Mouse (Mus musculus) midbrain, embryonic 13.5 days (tissue): ENCODE data around the gene Tsn. TPM values are rescaled to one million over a fixed set of nuclear protein-coding genes. Genes with fewer than 3 reads are reported as not detected.

Experiments
- ATAC-seq: fragments of 200-750 bp; cut with Nextera tagmentation; 2 replicates; pipeline ENCODE4 v1.8.0; 2017; ENCODE audit warnings: mild to moderate bottlenecking, moderate TSS enrichment, moderate library complexity
- H3K27ac ChIP-seq: fragments of 300-500 bp; sonication (generic); 2 replicates; pipeline ENCODE4 v1.5.1; 2015; ENCODE audit warnings: inconsistent platforms, mild to moderate bottlenecking, moderate library complexity
- H3K27me3 ChIP-seq: fragments of 300-500 bp; sonication (generic); 2 replicates; pipeline ENCODE4 v1.6.1; 2015; ENCODE audit warnings: mild to moderate bottlenecking, inconsistent platforms
- H3K36me3 ChIP-seq: fragments of 300-500 bp; sonication (generic); 2 replicates; pipeline ENCODE4 v1.6.1; 2015; ENCODE audit warnings: mild to moderate bottlenecking, inconsistent platforms
- H3K4me1 ChIP-seq: fragments of 300-500 bp; sonication (generic); replicated peaks from 2 replicates; pipeline ENCODE4 v1.6.1; 2015; ENCODE audit warnings: inconsistent platforms
- H3K4me2 ChIP-seq: fragments of 300-500 bp; sonication (generic); replicated peaks from 2 replicates; pipeline ENCODE4 v1.6.1; 2015; ENCODE audit warnings: moderate library complexity, mild to moderate bottlenecking, inconsistent platforms
- H3K4me3 ChIP-seq: fragments of 300-500 bp; sonication (generic); replicated peaks from 2 replicates; pipeline ENCODE4 v1.5.1; 2015; ENCODE audit warnings: mild to moderate bottlenecking, inconsistent platforms
- H3K9ac ChIP-seq: fragments of 300-500 bp; sonication (generic); replicated peaks from 2 replicates; pipeline ENCODE4 v1.6.1; 2015; ENCODE audit warnings: mild to moderate bottlenecking, inconsistent platforms
- H3K9me3 ChIP-seq: fragments of 300-500 bp; sonication (generic); 2 replicates; pipeline ENCODE4 v1.6.1; 2016; ENCODE audit warnings: mild to moderate bottlenecking, inconsistent platforms
- WGBS: fragments of 180-500 bp; shearing (Covaris S2); methylation state at CpG from one replicate; pipeline ENCODE4 v1.1.7; 2015; 5-methylcytosine and 5-hydroxymethylcytosine counted together
- polyA plus RNA-seq: library from polyadenylated mRNA; unstranded; fragments of >200 nt; fragmentation: Nextera tagmentation; extraction: Ambion mirVana; gene quantifications from 2 replicates; pipeline ENCODE4 v1.2.1, GENCODE M21; 2015

Gene Tsn
- polyA plus RNA-seq: 441 and 488 TPM in 2 replicates

- ATAC-seq: peak; percentile 35
- Histone ChIP-seq H3K36me3 (peaks cover 7% of the 10 kb centered on the region), H3K4me2 (peak within 1 kb of the TSS; percentile 63), H3K27ac (peak within 1 kb of the TSS; percentile 91), H3K9me3 (no peaks in the 10 kb centered on the region), H3K4me1 (peaks cover 8% of the 10 kb centered on the region), H3K4me3 (peak within 1 kb of the TSS; percentile 80), H3K9ac (peak within 1 kb of the TSS; percentile 82), H3K27me3 (no peaks in the 10 kb centered on the region)
- 59% methylated on average over 12 of the region's 12 CpGs for WGBS
Measured at GRCm38 (mm10) chr1:118311622-118312326, at the start of gene Tsn. Gene Tsn, minus strand, starts transcription at chr1:118311739.

GRCm38 (mm10) chr1:118359071-118359761 is 47.7 kb upstream of the Tsn start:
- Histone ChIP-seq H3K9ac (no peak overlapping the region), H3K4me1 (no peaks in the 10 kb centered on the region), H3K9me3 (no peaks in the 10 kb centered on the region), H3K27ac (no peak overlapping the region), H3K27me3 (no peaks in the 10 kb centered on the region), H3K4me2 (no peak overlapping the region), H3K36me3 (no peaks in the 10 kb centered on the region), H3K4me3 (no peak overlapping the region)
- 68% methylated on average over 6 of the region's 6 CpGs for WGBS
- no peak for ATAC-seq

GRCm38 (mm10) chr1:118349922-118350321 is 38.4 kb upstream of the Tsn start:
- Histone ChIP-seq H3K27me3 (no peaks in the 10 kb centered on the region), H3K4me3 (no peak overlapping the region), H3K4me1 (no peaks in the 10 kb centered on the region), H3K4me2 (no peak overlapping the region), H3K9me3 (no peaks in the 10 kb centered on the region), H3K9ac (no peak overlapping the region), H3K36me3 (no peaks in the 10 kb centered on the region), H3K27ac (no peak overlapping the region)
- 84% methylated on average over 3 of the region's 3 CpGs for WGBS
- ATAC-seq: no peak

GRCm38 (mm10) chr1:118343649-118344435 is 32.3 kb upstream of the Tsn start:
- Histone ChIP-seq H3K27me3 (no peaks in the 10 kb centered on the region), H3K4me3 (no peak overlapping the region), H3K4me1 (0 out of 2 replicates have a peak, but pooled peaks cover 4% of the 10 kb centered on the region), H3K9ac (no peak overlapping the region), H3K36me3 (no peaks in the 10 kb centered on the region), H3K4me2 (no peak overlapping the region), H3K9me3 (no peaks in the 10 kb centered on the region), H3K27ac (no peak overlapping the region)
- WGBS: 40% methylated on average over 6 of the region's 6 CpGs
- ATAC-seq: no peak

- ATAC-seq: no peak
- Histone ChIP-seq H3K27me3 (no peaks in the 10 kb centered on the region), H3K36me3 (peaks cover 34% of the 10 kb centered on the region), H3K9me3 (no peaks in the 10 kb centered on the region), H3K9ac (no peak overlapping the region), H3K4me1 (no peaks in the 10 kb centered on the region), H3K27ac (no peak overlapping the region), H3K4me2 (no peak overlapping the region), H3K4me3 (no peak overlapping the region)
- 88% methylated on average over 5 of the region's 5 CpGs for WGBS
Measured at GRCm38 (mm10) chr1:118337921-118338320, 26.4 kb upstream of the Tsn start.

- no peak overlapping the region for H3K27ac ChIP-seq
- no peak overlapping the region for H3K4me2 ChIP-seq
- H3K4me3 ChIP-seq: no peak overlapping the region
- H3K9ac ChIP-seq: no peak overlapping the region
- H3K36me3 ChIP-seq: peaks cover 54% of the 10 kb centered on the region
- no peaks in the 10 kb centered on the region for H3K4me1 ChIP-seq
- ATAC-seq: no peak
- H3K9me3 ChIP-seq: no peaks in the 10 kb centered on the region
- no peaks in the 10 kb centered on the region for H3K27me3 ChIP-seq
Measured at GRCm38 (mm10) chr1:118335847-118336246, 24.3 kb upstream of the Tsn start.

- no peak for ATAC-seq
- H3K4me1 ChIP-seq: no peaks in the 10 kb centered on the region
- no peak overlapping the region for H3K4me3 ChIP-seq
- no peaks in the 10 kb centered on the region for H3K9me3 ChIP-seq
- peaks cover 63% of the 10 kb centered on the region for H3K36me3 ChIP-seq
- H3K4me2 ChIP-seq: no peak overlapping the region
- no peaks in the 10 kb centered on the region for H3K27me3 ChIP-seq
- 87% methylated on average over 9 of the region's 9 CpGs for WGBS
- no peak overlapping the region for H3K9ac ChIP-seq
- H3K27ac ChIP-seq: no peak overlapping the region
Measured at GRCm38 (mm10) chr1:118334749-118335713, 23.5 kb upstream of the Tsn start.

- ATAC-seq: peak; percentile 96
- Histone ChIP-seq H3K4me3 (peak within 1 kb of the TSS; percentile 96), H3K27ac (no peak within 1 kb of the TSS), H3K9ac (peak within 1 kb of the TSS; percentile 85), H3K4me2 (peak within 1 kb of the TSS; percentile 94), H3K4me1 (peaks cover 14% of the 10 kb centered on the region), H3K9me3 (no peaks in the 10 kb centered on the region), H3K36me3 (peaks cover 27% of the 10 kb centered on the region), H3K27me3 (no peaks in the 10 kb centered on the region)
- under 1% methylated on average over 37 of the region's 37 CpGs for WGBS
Measured at GRCm38 (mm10) chr1:118321661-118322201, 10.2 kb upstream of the Tsn start, which contains the start of gene Nifk. Gene Nifk, plus strand, starts transcription at chr1:118321839.

GRCm38 (mm10) chr1:118320696-118321095 is 9.2 kb upstream of the Tsn start:
- 74% methylated on average over 2 of the region's 2 CpGs for WGBS
- no peak for ATAC-seq
- H3K27ac ChIP-seq: no peak overlapping the region
- no peak overlapping the region for H3K4me3 ChIP-seq
- H3K4me2 ChIP-seq: no peak overlapping the region
- H3K4me1 ChIP-seq: peaks cover 14% of the 10 kb centered on the region
- peaks cover 22% of the 10 kb centered on the region for H3K36me3 ChIP-seq
- no peaks in the 10 kb centered on the region for H3K9me3 ChIP-seq
- no peak overlapping the region for H3K9ac ChIP-seq
- no peaks in the 10 kb centered on the region for H3K27me3 ChIP-seq

- Histone ChIP-seq H3K4me2 (peak overlapping the region; percentile 63), H3K4me3 (peak overlapping the region; percentile 80), H3K27ac (peak overlapping the region; percentile 91), H3K36me3 (peaks cover 14% of the 10 kb centered on the region), H3K9ac (peak overlapping the region; percentile 82), H3K4me1 (peaks cover 8% of the 10 kb centered on the region), H3K27me3 (no peaks in the 10 kb centered on the region), H3K9me3 (no peaks in the 10 kb centered on the region)
- ATAC-seq: peak; percentile 100
- under 1% methylated on average over 65 of the region's 67 CpGs for WGBS
Measured at GRCm38 (mm10) chr1:118310780-118311621, 538 bp downstream of the Tsn start.
